8 mouse cellular contexts compared by ENCODE assay signal in the genomic region with DNA sequence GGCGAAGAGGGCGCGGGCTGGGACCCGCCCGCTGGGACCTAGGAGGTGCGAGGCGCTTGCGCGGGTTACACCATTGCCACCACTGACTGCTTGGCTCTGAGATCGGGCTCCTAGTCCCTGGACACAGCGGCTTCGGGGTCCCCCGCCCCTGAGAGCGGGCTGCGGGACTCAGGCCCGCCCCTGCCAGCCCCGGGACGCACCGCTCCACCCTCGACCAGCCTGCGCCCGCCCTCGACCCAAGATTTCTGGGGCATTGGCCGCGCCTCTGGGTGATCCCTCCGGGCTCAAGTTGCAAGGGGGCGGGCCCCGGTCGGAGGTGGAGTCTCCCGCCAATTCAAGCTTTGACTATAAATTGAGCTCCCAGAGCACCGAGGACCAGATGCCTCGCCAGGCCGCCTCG. TPM values are rescaled to one million over a fixed set of nuclear protein-coding genes. Genes with fewer than 3 reads are reported as not detected.
DNase-seq lines count a peak whose midpoint lies in the region; ATAC-seq and TF ChIP-seq lines count a peak whose summit lies in the region.

A gene (plus strand): TSS at position 216 of the 400 bp plus-strand sequence.

- H3K4me3 ChIP-seq in embryonic facial prominence, embryonic 14.5 days (ENCODE audit: low read depth, low read length), result peak within 1 kb of the TSS; percentile 52
- H3K4me3 ChIP-seq in intestine, embryonic 14.5 days (ENCODE audit: low read depth, low read length), result peak within 1 kb of the TSS; percentile 40
- peak within 1 kb of the TSS; percentile 14 to 31; a peak in 3 of 4 replicates for H3K4me3 ChIP-seq in liver, embryonic 14.5 days (ENCODE audit: insufficient read depth in 1 of 2, low read depth in 2 of 2, low read length in 2 of 2)
- H3K4me3 ChIP-seq in neural tube, embryonic 15.5 days (replicated peaks), result peak within 1 kb of the TSS; percentile 52

- H3K4me2 ChIP-seq in embryonic facial prominence, embryonic 14.5 days (ENCODE audit: low read depth, low read length), result peak within 1 kb of the TSS; percentile 79
- peak within 1 kb of the TSS; percentile 69 for H3K4me2 ChIP-seq in intestine, embryonic 14.5 days (ENCODE audit: low read length)
- peak within 1 kb of the TSS; percentile 22 for H3K4me2 ChIP-seq in liver, embryonic 14.5 days (ENCODE audit: low read depth)
- peak within 1 kb of the TSS; percentile 85 for H3K4me2 ChIP-seq in neural tube, embryonic 15.5 days

- TF ChIP-seq CTCF in liver, embryonic 14.5 days (IDR thresholded peaks at IDR 0.05; ENCODE audit: low read depth), result no peak

- H3K4me1 ChIP-seq in embryonic facial prominence, embryonic 14.5 days (ENCODE audit: control insufficient read depth, insufficient read depth, low read length), result peaks cover 14% of the 10 kb centered on the region; the same call in 1 of the 2 replicates
- peaks cover 14% of the 10 kb centered on the region for H3K4me1 ChIP-seq in intestine, embryonic 14.5 days (replicated peaks; ENCODE audit: control insufficient read depth, insufficient read depth, low read length)
- no peaks in the 10 kb centered on the region for H3K4me1 ChIP-seq in liver, embryonic 14.5 days (replicated peaks; ENCODE audit: control insufficient read depth in 2 of 2, insufficient read depth in 2 of 2, low read length in 1 of 2)
- H3K4me1 ChIP-seq in neural tube, embryonic 15.5 days, result peaks cover 35% of the 10 kb centered on the region

- ATAC-seq in embryonic facial prominence, embryonic 14.5 days (ENCODE audit: low read depth), result peak; percentile 84
- ATAC-seq in intestine, embryonic 14.5 days (replicated peaks; ENCODE audit: low FRiP score, low TSS enrichment, low read depth), result peak; percentile 67
- ATAC-seq in liver, embryonic 14.5 days (ENCODE audit: insufficient read depth), result peak; percentile 50; the same call in 1 of the 2 replicates
- ATAC-seq in neural tube, embryonic 15.5 days (ENCODE audit: low FRiP score), result no peak; the same call in 1 of the 2 replicates

- peak; percentile 40 to 56 for DNase-seq in adrenal gland, adult 18-20 months (ENCODE audit: low spot score in 2 of 2)
- DNase-seq in embryonic facial prominence, embryonic 14.5 days (ENCODE audit: low spot score), result peak; percentile 81
- DNase-seq in intestine, embryonic 14.5 days (ENCODE audit: low spot score), result peak; percentile 84
- no peak for DNase-seq in liver, embryonic 14.5 days (ENCODE audit: low read depth in 3 of 3, low spot score in 3 of 3)
- DNase-seq in spleen, adult 12 weeks (ENCODE audit: low spot score), result no peak
- no peak for DNase-seq in layer of hippocampus, adult 18-20 months (ENCODE audit: low spot score in 2 of 2)
- DNase-seq in layer of hippocampus, postnatal 10 days (ENCODE audit: low spot score in 2 of 2), result no peak

- H3K9me3 ChIP-seq in embryonic facial prominence, embryonic 14.5 days (ENCODE audit: control insufficient read depth, low read length), result no peaks in the 10 kb centered on the region
- no peaks in the 10 kb centered on the region for H3K9me3 ChIP-seq in intestine, embryonic 14.5 days (ENCODE audit: control insufficient read depth, low read length)
- no peaks in the 10 kb centered on the region for H3K9me3 ChIP-seq in liver, embryonic 14.5 days (ENCODE audit: control insufficient read depth, low read length)
- H3K9me3 ChIP-seq in neural tube, embryonic 15.5 days (replicated peaks), result no peaks in the 10 kb centered on the region

- peak within 1 kb of the TSS; percentile 58 for H3K9ac ChIP-seq in embryonic facial prominence, embryonic 14.5 days (ENCODE audit: low read depth, low read length)
- H3K9ac ChIP-seq in intestine, embryonic 14.5 days (ENCODE audit: low read length), result peak within 1 kb of the TSS; percentile 29; the same call in 1 of the 2 replicates
- H3K9ac ChIP-seq in liver, embryonic 14.5 days (replicated peaks), result no peak within 1 kb of the TSS
- peak within 1 kb of the TSS; percentile 18; the same call in 1 of the 2 replicates for H3K9ac ChIP-seq in neural tube, embryonic 15.5 days (replicated peaks)

- 0% methylated on average over 13 of the region's 34 CpGs for WGBS in embryonic facial prominence, embryonic 14.5 days
- WGBS in intestine, embryonic 14.5 days, result under 1% methylated on average over 34 of the region's 34 CpGs
- WGBS in liver, embryonic 14.5 days (ENCODE audit: insufficient replicate concordance), result 2% methylated on average over 27 of the region's 34 CpGs
- WGBS in neural tube, embryonic 15.5 days, result 0% methylated on average over 34 of the region's 34 CpGs

- peaks cover 94% of the 10 kb centered on the region for H3K27me3 ChIP-seq in embryonic facial prominence, embryonic 14.5 days (replicated peaks; ENCODE audit: control insufficient read depth, insufficient read depth, low read length)
- H3K27me3 ChIP-seq in intestine, embryonic 14.5 days (replicated peaks; ENCODE audit: control insufficient read depth, insufficient read depth, low read length), result peaks cover 82% of the 10 kb centered on the region
- peaks cover 75% of the 10 kb centered on the region for H3K27me3 ChIP-seq in liver, embryonic 14.5 days (ENCODE audit: control insufficient read depth, insufficient read depth, low read length)
- peaks cover 97% of the 10 kb centered on the region for H3K27me3 ChIP-seq in neural tube, embryonic 15.5 days (replicated peaks)

- no peak within 1 kb of the TSS for H3K27ac ChIP-seq in embryonic facial prominence, embryonic 14.5 days (replicated peaks; ENCODE audit: low read depth, low read length)
- no peak within 1 kb of the TSS for H3K27ac ChIP-seq in intestine, embryonic 14.5 days (ENCODE audit: low read depth)
- H3K27ac ChIP-seq in liver, embryonic 14.5 days, result no peak within 1 kb of the TSS
- no peak within 1 kb of the TSS for H3K27ac ChIP-seq in neural tube, embryonic 15.5 days (replicated peaks)

- H3K36me3 ChIP-seq in embryonic facial prominence, embryonic 14.5 days (ENCODE audit: control insufficient read depth, insufficient read depth, low read length), result no peaks in the 10 kb centered on the region
- H3K36me3 ChIP-seq in intestine, embryonic 14.5 days (ENCODE audit: control insufficient read depth, insufficient read depth, low read length), result no peaks in the 10 kb centered on the region
- no peaks in the 10 kb centered on the region for H3K36me3 ChIP-seq in liver, embryonic 14.5 days (replicated peaks; ENCODE audit: control insufficient read depth, insufficient read depth, low read depth)
- no peaks in the 10 kb centered on the region for H3K36me3 ChIP-seq in neural tube, embryonic 15.5 days

- no peak for TF ChIP-seq EP300 in liver, embryonic 14.5 days (IDR thresholded peaks at IDR 0.05; ENCODE audit: low read depth)

RNA-seq across cellular contexts. Expression of the gene that starts here (rescaled TPM):
- under 1 TPM; 0.23 to 0.48 TPM for total RNA-seq in adrenal gland, adult 18-20 months (2021)
- polyA plus RNA-seq in embryonic facial prominence, embryonic 14.5 days (2014; fragmentation: Nextera tagmentation; extraction: Ambion mirVana), result 1.4 and 2.4 TPM in 2 replicates
- 0.35 and 0.74 TPM in 2 replicates for polyA plus RNA-seq in intestine, embryonic 14.5 days (2014; fragmentation: Nextera tagmentation; extraction: Ambion mirVana)
- 0.12 and 0.13 TPM in 2 replicates for polyA plus RNA-seq in liver, embryonic 14.5 days (2012; rRNA removed)
- polyA plus RNA-seq in liver, embryonic 14.5 days (2014; fragmentation: Nextera tagmentation; extraction: Ambion mirVana), result not detected in 2 replicates
- 0.45 and 1.2 TPM in 2 replicates for polyA plus RNA-seq in neural tube, embryonic 15.5 days (2015; fragmentation: Nextera tagmentation; extraction: Ambion mirVana)
- 10 to 100 TPM in 1 of 2 experiments, 1 to 10 TPM in 1; 6.6 to 10.0 TPM for total RNA-seq in layer of hippocampus, adult 18-20 months (2021)
- total RNA-seq in layer of hippocampus, postnatal 10 days (2021), result 1 to 10 TPM; 2.2 to 3.3 TPM

Comparison
In these comparisons a context has a peak if more than half of its experiments do, and no peak if none do; other contexts are left out.
1. Peak in DNase-seq in adrenal gland, adult 18-20 months; RNA of the gene not detected or under 1 TPM.
2. Peak in DNase-seq, ATAC-seq, H3K4me3 ChIP-seq, H3K9ac ChIP-seq and H3K4me2 ChIP-seq in intestine, embryonic 14.5 days; RNA of the gene not detected or under 1 TPM.
3. Peak in ATAC-seq, H3K4me3 ChIP-seq and H3K4me2 ChIP-seq in liver, embryonic 14.5 days; RNA of the gene not detected or under 1 TPM.
4. H3K4me2 ChIP-seq: peak in every context shown above with its lines; median percentile 85 in neural tube, embryonic 15.5 days; 79 in embryonic facial prominence, embryonic 14.5 days; 69 in intestine, embryonic 14.5 days; 22 in liver, embryonic 14.5 days.